Mouse (Mus musculus) heart, embryonic 10.5 days (tissue): Measurements from ENCODE around the gene Kcng3. TPM values are rescaled to one million over a fixed set of nuclear protein-coding genes. Genes with fewer than 3 reads are reported as not detected.

Source experiments
- DNase-seq: peaks from one replicate; pipeline ENCODE4 v3.0.0-alpha.2; 2017; ENCODE audit warnings: low spot score
- H3K27ac ChIP-seq: fragments of 300-500 bp; sonication (generic); 2 replicates; pipeline ENCODE4 v1.5.1; 2016; ENCODE audit warnings: mild to moderate bottlenecking
- H3K27me3 ChIP-seq: fragments of 300-500 bp; sonication (generic); 2 replicates; pipeline ENCODE4 v1.6.1; 2016; ENCODE audit warnings: mild to moderate bottlenecking; ENCODE audit not compliant: poor library complexity, insufficient read depth, severe bottlenecking
- H3K36me3 ChIP-seq: fragments of 300-500 bp; sonication (generic); 2 replicates; pipeline ENCODE4 v1.6.1; 2016; ENCODE audit warnings: mild to moderate bottlenecking, moderate library complexity
- H3K4me1 ChIP-seq: fragments of 300-500 bp; sonication (generic); 2 replicates; pipeline ENCODE4 v1.6.1; 2016; ENCODE audit warnings: mild to moderate bottlenecking
- H3K4me3 ChIP-seq: fragments of 300-500 bp; sonication (generic); 2 replicates; pipeline ENCODE4 v1.5.1; 2016; ENCODE audit warnings: mild to moderate bottlenecking, moderate library complexity
- H3K9me3 ChIP-seq: fragments of 300-500 bp; sonication (generic); 2 replicates; pipeline ENCODE4 v1.6.1; 2016; ENCODE audit warnings: mild to moderate bottlenecking, moderate library complexity
- WGBS: fragments of 180-500 bp; shearing (Covaris S2); methylation state at CpG from one replicate; pipeline ENCODE4 v1.1.7; 2016; 5-methylcytosine and 5-hydroxymethylcytosine counted together
- polyA plus RNA-seq: library from polyadenylated mRNA; unstranded; fragments of >200 nt; fragmentation: Nextera tagmentation; extraction: Ambion mirVana; gene quantifications from 2 replicates; pipeline ENCODE4 v1.2.1, GENCODE M21; 2016

Kcng3 gene
- polyA plus RNA-seq, 1 experiment from 2014 or later = not detected

- H3K27me3 ChIP-seq = no peaks in the 10 kb centered on the region
- no peaks in the 10 kb centered on the region for H3K9me3 ChIP-seq
- peak; percentile 83 for DNase-seq
- H3K27ac ChIP-seq = no peak overlapping the region
- H3K4me3 ChIP-seq = no peak overlapping the region
- H3K36me3 ChIP-seq = no peaks in the 10 kb centered on the region
- H3K4me1 ChIP-seq = 0 out of 2 replicates have a peak, but pooled peaks cover 7% of the 10 kb centered on the region
- 81% methylated on average over 7 of the region's 7 CpGs for WGBS
Measured at GRCm38 (mm10) chr17:83650932-83651682, 19.4 kb upstream of the Kcng3 start.

GRCm38 (mm10) chr17:83649986-83650385 lies 18.3 kb upstream of the Kcng3 start:
- Histone ChIP-seq H3K27ac (no peak overlapping the region), H3K9me3 (no peaks in the 10 kb centered on the region), H3K4me3 (no peak overlapping the region), H3K36me3 (no peaks in the 10 kb centered on the region), H3K4me1 (peaks cover 11% of the 10 kb centered on the region; the same call in 1 of the 2 replicates), H3K27me3 (no peaks in the 10 kb centered on the region)
- DNase-seq = peak; percentile 84
- WGBS = 79% methylated on average over 3 of the region's 3 CpGs

- WGBS = 89% methylated on average over 7 of the region's 7 CpGs
- no peaks in the 10 kb centered on the region for H3K9me3 ChIP-seq
- H3K36me3 ChIP-seq = no peaks in the 10 kb centered on the region
- no peak for DNase-seq
- H3K4me1 ChIP-seq = peaks cover 5% of the 10 kb centered on the region; the same call in 1 of the 2 replicates
- no peaks in the 10 kb centered on the region for H3K27me3 ChIP-seq
- no peak overlapping the region for H3K27ac ChIP-seq
- H3K4me3 ChIP-seq = no peak overlapping the region
Measured at GRCm38 (mm10) chr17:83647413-83647812, 15.7 kb upstream of the Kcng3 start.

DNA sequence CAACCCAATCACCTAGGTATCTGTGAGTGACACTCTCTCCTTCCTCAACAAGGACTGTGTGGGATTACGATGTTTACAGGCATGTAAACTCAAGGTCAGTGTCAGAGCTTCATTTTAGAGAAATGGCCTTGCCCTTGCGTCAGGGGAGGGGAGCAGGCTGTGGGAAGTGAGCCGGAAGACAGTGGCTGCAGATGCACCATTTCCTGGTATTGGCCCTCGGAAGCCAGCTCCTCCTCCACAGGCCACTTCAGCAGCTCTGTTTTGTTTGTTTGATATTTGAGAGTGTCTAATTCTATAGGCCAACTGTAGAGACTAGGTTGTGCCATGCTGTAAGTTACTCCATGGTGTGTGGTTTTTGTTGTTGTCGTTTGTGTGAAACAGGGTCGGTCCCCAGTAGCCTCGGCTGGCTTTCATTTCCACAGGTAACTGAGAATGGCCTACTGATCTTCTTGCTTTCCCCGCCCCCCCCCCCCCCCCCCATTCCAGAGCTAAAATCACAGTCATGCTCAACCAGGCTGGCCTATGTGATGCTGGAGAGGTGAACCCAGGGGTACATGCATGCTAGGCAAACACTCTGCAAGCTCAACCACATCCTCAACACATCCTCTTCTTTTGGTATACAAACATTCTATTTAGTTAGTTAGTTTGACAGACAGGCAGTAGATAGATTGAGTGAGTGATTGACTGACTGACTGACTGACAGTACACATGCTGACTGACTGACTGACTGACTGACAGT lies 14.9 kb upstream of the Kcng3 start:
- H3K36me3 ChIP-seq = no peaks in the 10 kb centered on the region
- DNase-seq = no peak
- peaks cover 5% of the 10 kb centered on the region; the same call in 1 of the 2 replicates for H3K4me1 ChIP-seq
- no peak overlapping the region for H3K4me3 ChIP-seq
- no peak overlapping the region for H3K27ac ChIP-seq
- H3K27me3 ChIP-seq = no peaks in the 10 kb centered on the region
- no peaks in the 10 kb centered on the region for H3K9me3 ChIP-seq
- WGBS = 69% methylated on average over 8 of the region's 8 CpGs

GRCm38 (mm10) chr17:83645226-83645808 lies 13.6 kb upstream of the Kcng3 start:
- Histone ChIP-seq H3K4me1 (peaks cover 5% of the 10 kb centered on the region; the same call in 1 of the 2 replicates), H3K36me3 (no peaks in the 10 kb centered on the region)
- WGBS = 35% methylated on average over 9 of the region's 9 CpGs

GRCm38 (mm10) chr17:83637393-83637792 lies 5.7 kb upstream of the Kcng3 start:
- no peaks in the 10 kb centered on the region for H3K36me3 ChIP-seq
- WGBS = 83% methylated on average over 2 of the region's 2 CpGs
- DNase-seq = no peak
- H3K4me3 ChIP-seq = no peak overlapping the region
- peaks cover 8% of the 10 kb centered on the region for H3K4me1 ChIP-seq
- no peaks in the 10 kb centered on the region for H3K9me3 ChIP-seq
- H3K27me3 ChIP-seq = peaks cover 17% of the 10 kb centered on the region
- no peak overlapping the region for H3K27ac ChIP-seq

More at GRCm38 (mm10) chr17:83645226-83645808, 13.6 kb upstream of the Kcng3 start:
- H3K9me3 ChIP-seq = no peaks in the 10 kb centered on the region
- peak; percentile 90 for DNase-seq
- H3K27ac ChIP-seq = peak overlapping the region; percentile 2; the same call in 1 of the 2 replicates
- no peaks in the 10 kb centered on the region for H3K27me3 ChIP-seq
- H3K4me3 ChIP-seq = no peak overlapping the region

DNA sequence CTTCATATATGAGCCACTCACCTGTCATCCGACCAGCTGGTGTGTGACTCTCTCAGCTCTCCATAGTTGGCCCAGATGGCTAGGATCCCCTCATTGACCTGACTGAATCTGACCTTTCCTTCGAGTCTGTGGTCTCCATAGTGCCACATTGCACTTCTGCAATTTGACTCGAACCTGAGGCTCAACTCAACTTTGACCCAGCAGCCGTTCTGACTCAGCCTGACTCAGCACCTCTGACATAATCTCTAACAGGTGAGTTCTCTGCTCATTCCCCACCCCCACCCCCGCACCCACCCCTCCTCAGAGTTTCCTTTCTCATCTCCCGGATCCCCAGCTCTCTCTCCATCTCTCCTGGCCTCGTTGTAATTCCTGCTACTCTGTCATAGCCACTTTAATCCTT lies 4.7 kb upstream of the Kcng3 start:
- Histone ChIP-seq H3K27me3 (peaks cover 26% of the 10 kb centered on the region), H3K4me3 (no peak overlapping the region), H3K27ac (no peak overlapping the region), H3K36me3 (no peaks in the 10 kb centered on the region), H3K9me3 (no peaks in the 10 kb centered on the region), H3K4me1 (peaks cover 18% of the 10 kb centered on the region)
- DNase-seq = no peak
- 78% methylated on average over 7 of the region's 7 CpGs for WGBS

DNA sequence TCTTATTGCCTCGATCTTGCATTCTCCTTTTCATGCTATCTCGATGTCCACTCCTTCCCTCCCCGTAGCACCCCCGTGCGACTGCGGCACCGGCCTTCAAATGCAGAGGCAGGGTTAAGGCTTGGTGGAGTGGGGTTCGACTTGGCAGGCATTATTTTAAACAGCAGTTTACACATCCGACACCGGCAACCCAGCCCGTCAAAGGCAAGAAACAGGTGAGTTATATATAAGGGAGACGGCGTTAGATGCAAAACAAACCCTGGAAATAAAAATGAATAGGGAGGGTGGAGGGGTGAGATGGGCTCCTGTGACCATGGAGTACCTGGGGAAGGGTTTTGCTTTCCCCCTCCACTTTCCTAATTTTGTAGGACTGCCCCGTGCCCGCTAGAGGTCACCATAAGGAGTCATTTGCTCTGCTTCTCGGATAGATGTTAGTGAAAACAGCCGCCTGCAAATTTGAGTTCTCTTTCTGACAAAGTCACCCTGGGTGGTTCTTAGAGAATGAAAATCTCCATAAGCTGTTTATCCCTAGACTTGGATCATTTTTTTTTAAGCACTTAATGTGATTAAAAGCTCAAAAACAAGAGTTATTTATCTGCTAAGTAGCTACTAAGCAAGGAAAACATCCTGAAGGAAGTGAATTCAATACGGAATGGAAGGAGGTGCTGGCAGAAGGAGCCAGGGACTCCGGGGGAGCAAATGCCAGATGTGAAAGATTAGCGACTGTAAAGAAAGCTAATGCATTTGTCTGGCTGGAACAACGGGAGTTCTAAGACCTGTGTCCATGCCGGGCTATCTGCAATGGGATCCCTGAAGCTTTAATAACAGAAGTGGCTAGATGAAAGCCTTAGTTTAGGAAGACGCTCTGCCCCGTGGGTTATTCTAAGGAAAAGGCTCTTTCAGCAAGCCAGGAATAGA lies 1.2 kb upstream of the Kcng3 start:
- H3K9me3 ChIP-seq = no peaks in the 10 kb centered on the region
- H3K4me3 ChIP-seq = peak overlapping the region; percentile 73
- peak; percentile 87 for DNase-seq
- 2% methylated on average over 24 of the region's 24 CpGs for WGBS
- no peak overlapping the region for H3K27ac ChIP-seq
- H3K36me3 ChIP-seq = no peaks in the 10 kb centered on the region
- peaks cover 30% of the 10 kb centered on the region for H3K4me1 ChIP-seq
- H3K27me3 ChIP-seq = peaks cover 62% of the 10 kb centered on the region

GRCm38 (mm10) chr17:83630787-83631678 lies 662 bp downstream of the Kcng3 start:
- H3K27ac ChIP-seq = peak overlapping the region; percentile 59
- WGBS = under 1% methylated on average over 109 of the region's 109 CpGs

DNA sequence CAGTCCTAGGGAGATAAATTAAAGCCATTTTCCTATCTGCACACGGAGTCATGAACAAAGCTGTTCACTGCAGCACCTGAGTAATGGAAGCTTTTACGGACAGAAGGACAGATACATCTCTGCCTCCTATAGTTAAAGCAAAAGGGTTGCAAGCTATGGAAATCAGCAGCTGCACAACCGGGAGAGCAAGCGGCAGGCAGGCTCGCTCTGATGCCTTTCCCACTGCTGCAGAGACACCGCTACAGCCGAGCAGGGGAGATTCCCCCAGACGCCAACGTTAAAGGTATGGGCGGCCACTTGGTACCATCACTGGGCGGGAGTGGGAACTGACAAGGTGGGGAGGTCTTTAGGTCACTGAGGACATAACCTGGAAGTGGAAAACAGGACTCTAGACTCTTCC lies 17.8 kb downstream of the Kcng3 start:
- H3K4me1 ChIP-seq = 0 out of 2 replicates have a peak, but pooled peaks cover 3% of the 10 kb centered on the region
- no peaks in the 10 kb centered on the region for H3K9me3 ChIP-seq
- WGBS = 28% methylated on average over 11 of the region's 11 CpGs
- H3K36me3 ChIP-seq = no peaks in the 10 kb centered on the region
- H3K27me3 ChIP-seq = no peaks in the 10 kb centered on the region
- H3K27ac ChIP-seq = no peak overlapping the region
- no peak for DNase-seq
- peak overlapping the region; percentile 45 for H3K4me3 ChIP-seq

More at GRCm38 (mm10) chr17:83630787-83631678, 662 bp downstream of the Kcng3 start:
- DNase-seq = no peak
- Histone ChIP-seq H3K27me3 (peaks cover 79% of the 10 kb centered on the region), H3K4me3 (peak overlapping the region; percentile 73), H3K36me3 (no peaks in the 10 kb centered on the region), H3K4me1 (peaks cover 30% of the 10 kb centered on the region), H3K9me3 (no peaks in the 10 kb centered on the region)

GRCm38 (mm10) chr17:83609532-83609931 lies 22.2 kb downstream of the Kcng3 start:
- Histone ChIP-seq H3K9me3 (no peaks in the 10 kb centered on the region), H3K27me3 (no peaks in the 10 kb centered on the region), H3K27ac (no peak overlapping the region), H3K4me1 (0 out of 2 replicates have a peak, but pooled peaks cover 3% of the 10 kb centered on the region), H3K4me3 (no peak overlapping the region), H3K36me3 (no peaks in the 10 kb centered on the region)
- 80% methylated on average over 4 of the region's 4 CpGs for WGBS
- no peak for DNase-seq
